Mouse (Mus musculus) Patski (cell line): ENCODE data around the gene Ubac2. TPM values are rescaled to one million over a fixed set of nuclear protein-coding genes. Genes with fewer than 3 reads are reported as not detected.

Source experiments
- ATAC-seq: fragments of 100-300 bp; one replicate; pipeline ENCODE4 v1.8.0; 2021
- CTCF ChIA-PET: fragments of 350-600 bp; sonication (Branson Sonifier 250); formaldehyde crosslinking; loops from one replicate; lab custom pipeline; 2022; ENCODE audit warnings: inconsistent platforms; lab: Charles Lee
- POLR2A ChIA-PET: fragments of 350-600 bp; sonication (Branson Sonifier 250); formaldehyde crosslinking; loops from one replicate; lab custom pipeline; 2022; ENCODE audit warnings: antibody characterized with exemption, inconsistent platforms; lab: Charles Lee
- DNase-seq: peaks from one replicate; pipeline ENCODE4 v3.0.0-alpha.2; 2011; ENCODE audit warnings: low read depth, low spot score
- H3K27me3 ChIP-seq: fragments of 371-371 bp; one replicate; pipeline ENCODE4 v1.5.1; 2021
- CTCF ChIP-seq: fragments of 100-300 bp; IDR thresholded peaks from one replicate; pipeline ENCODE4 v1.5.1; 2021
- in situ Hi-C: fragments of 300-500 bp; cut with MboI; formaldehyde crosslinking; loops from 3 replicates; pipeline ENCODE4 v1.11.1; 2018; ENCODE audit warnings: low pct_unique_long_range_greater_than_20kb, mixed read lengths
- polyA plus RNA-seq: library from polyadenylated mRNA; unstranded; gene quantifications from one replicate; pipeline ENCODE4 v1.2.3, GENCODE M21; 2021

Ubac2 gene
- polyA plus RNA-seq, 1 experiment from 2014 or later: 46.7 TPM

DNA sequence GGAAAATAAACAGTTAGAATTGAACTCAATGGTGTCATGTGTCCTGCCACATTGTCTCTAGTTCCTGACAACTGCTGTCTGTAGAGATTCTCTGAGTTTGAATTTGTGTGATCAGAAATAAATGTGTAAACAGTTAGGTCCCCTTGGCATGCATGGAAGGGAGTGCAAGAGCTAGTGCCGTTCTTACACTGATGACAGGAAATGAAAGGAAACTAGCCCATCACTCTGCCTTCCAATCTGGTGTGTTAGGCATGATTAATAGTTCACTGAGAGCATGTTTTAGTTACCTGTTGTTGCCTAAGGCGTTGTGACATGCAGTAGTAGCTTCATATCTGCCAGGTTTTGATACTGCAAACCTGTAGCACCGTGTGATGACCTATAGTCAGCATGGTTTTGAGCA lies 69.5 kb downstream of the Ubac2 start:
- CTCF ChIA-PET: no interaction called here
- no peaks in the 10 kb centered on the region for H3K27me3 ChIP-seq
- no peak for DNase-seq
- ATAC-seq: no peak
- POLR2A ChIA-PET: no interaction called here
- no peak for TF ChIP-seq CTCF
- in situ Hi-C loops: no loop called here

DNA sequence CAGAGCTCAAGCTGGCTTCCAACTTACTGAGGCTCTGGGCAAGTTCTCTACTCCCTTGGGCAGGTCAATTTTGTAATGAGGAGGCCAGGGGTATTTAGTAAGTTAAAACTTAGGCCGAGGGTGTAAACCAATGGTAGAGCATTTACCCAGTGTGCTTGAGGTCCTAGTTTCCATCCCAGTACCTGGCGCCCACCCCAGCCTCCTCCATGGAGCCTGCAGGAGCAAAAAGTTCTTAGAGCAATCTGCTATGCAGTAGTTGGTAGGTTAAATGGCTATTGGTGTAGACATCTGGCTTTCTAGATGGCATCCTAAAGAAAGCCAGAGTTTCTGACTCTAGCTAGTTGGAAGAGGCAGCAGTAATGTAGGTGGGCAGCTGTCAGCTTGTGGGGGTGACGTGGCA lies 71.0 kb downstream of the Ubac2 start:
- ATAC-seq: no peak
- ChIA-PET POLR2A (no interaction called here), CTCF (interaction anchor here (1.1 kb wide), 1 partner anchor 33 kb away, joined by 3 read pairs; no protein-coding TSS in a partner anchor)
- in situ Hi-C loops: no loop called here
- no peak for TF ChIP-seq CTCF
- H3K27me3 ChIP-seq: no peaks in the 10 kb centered on the region
- no peak for DNase-seq

DNA sequence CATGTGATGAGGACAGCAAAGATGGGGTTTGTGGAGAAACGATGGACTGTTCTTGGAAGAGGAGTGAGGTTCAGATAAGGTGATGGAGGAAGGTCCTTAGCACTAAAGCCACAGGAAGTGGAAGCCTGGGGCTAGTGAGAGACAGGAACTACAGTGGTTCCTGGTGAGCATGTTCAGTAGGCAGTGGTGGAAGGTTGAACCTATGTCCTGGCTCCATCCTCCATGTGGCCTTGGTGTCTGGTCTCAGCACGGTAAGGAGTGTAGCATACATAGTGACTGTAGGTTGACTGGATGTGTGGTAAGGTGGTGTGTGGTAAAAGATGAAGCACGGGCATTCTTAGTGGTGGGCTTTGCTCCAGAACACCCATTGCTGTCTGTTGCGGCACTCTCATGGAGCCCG lies 71.5 kb downstream of the Ubac2 start:
- no peaks in the 10 kb centered on the region for H3K27me3 ChIP-seq
- TF ChIP-seq CTCF: no peak
- ATAC-seq (no peak), DNase-seq (no peak)
- in situ Hi-C loops: no loop called here
- CTCF ChIA-PET: interaction anchor here (1.1 kb wide), 1 partner anchor 33 kb away, joined by 3 read pairs; no protein-coding TSS in a partner anchor
- POLR2A ChIA-PET: no interaction called here

DNA sequence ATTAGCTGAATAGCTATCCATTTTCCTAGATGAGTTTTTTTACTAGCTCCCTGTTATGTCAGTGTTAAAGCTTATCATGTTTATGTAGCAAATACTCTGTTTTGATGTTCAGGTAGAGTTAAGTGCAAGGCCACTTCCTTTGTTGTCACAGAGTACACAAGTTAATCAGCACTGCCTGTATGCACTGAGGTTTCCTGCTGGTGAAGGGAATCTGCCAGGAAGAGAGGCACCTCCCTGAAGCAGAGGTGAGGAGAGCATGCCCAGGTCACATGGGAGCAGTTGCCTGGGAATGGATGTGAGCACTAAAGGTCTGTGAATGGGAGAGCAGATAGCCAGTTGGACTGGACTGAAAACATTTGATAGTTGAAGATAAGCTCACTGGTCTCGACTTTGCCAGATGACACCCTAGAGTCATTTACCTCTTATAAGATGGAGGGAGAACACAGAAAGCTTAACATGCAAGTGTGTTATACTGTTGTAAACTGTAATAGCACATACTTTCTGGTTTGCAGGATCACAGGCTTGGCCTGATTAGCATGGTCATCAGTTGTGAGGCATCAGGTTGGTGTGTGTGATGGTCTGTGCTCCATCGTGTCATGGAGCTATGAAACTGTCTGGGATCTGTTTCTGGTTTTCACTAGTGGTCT lies 73.1 kb downstream of the Ubac2 start:
- ATAC-seq: no peak
- no peaks in the 10 kb centered on the region for H3K27me3 ChIP-seq
- no peak for DNase-seq
- CTCF ChIA-PET: interaction anchor here (1.0 to 2.1 kb wide), 5 partner anchors 9 to 109 kb away, joined by 3 to 9 read pairs (median 4); no protein-coding TSS in a partner anchor
- in situ Hi-C loops: no loop called here
- POLR2A ChIA-PET: interaction anchor here (0.5 to 0.6 kb wide), 2 partner anchors 151 to 547 kb away, joined by 3 to 5 read pairs; no protein-coding TSS in a partner anchor
- TF ChIP-seq CTCF: no peak

DNA sequence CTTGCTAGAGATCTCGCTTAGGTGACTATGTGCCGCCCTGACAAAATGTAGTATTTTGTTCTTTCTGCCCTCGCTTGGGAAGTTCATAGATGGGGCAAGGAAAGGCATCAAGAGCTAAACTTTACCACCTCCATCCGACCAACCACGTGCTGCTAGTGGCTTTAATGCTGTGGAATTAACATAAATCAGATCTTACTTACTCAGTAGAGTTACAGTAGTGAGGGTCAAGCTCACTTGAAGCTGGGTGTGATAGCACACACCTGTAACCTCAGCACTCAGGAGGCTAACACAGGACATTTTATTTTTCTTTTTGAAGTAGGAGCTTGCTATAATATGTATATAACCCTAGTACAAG lies 73.6 kb downstream of the Ubac2 start:
- H3K27me3 ChIP-seq: no peaks in the 10 kb centered on the region
- in situ Hi-C loops: no loop called here
- DNase-seq (no peak), ATAC-seq (no peak)
- CTCF ChIA-PET: interaction anchor here (1.0 to 2.1 kb wide), 6 partner anchors 9 to 109 kb away, joined by 3 to 9 read pairs (median 4); no protein-coding TSS in a partner anchor
- POLR2A ChIA-PET: interaction anchor here (0.5 kb wide), 1 partner anchor 546 kb away, joined by 5 read pairs; no protein-coding TSS in a partner anchor
- no peak for TF ChIP-seq CTCF

DNA sequence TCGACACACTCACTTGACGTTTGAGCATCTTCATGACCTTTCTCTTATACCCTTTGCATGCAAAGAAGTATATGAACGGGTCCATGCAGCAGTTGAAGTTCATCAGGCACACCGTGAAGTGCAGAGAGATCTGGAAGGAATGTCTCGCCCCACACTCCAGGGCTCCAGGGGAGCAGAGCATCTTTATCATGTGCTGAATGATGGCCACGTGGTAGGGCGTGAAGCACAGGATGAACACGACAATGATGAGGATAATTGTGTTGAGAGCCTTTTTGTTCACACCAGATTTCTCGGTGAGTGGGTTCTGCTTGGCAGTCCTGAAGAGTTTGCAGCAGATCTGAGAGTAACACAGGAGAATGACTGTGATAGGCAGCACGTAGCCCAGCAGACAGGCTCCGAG lies 75.7 kb downstream of the Ubac2 start:
- in situ Hi-C loops: no loop called here
- ChIA-PET POLR2A (no interaction called here), CTCF (no interaction called here)
- TF ChIP-seq CTCF: no peak
- DNase-seq (no peak), ATAC-seq (no peak)
- H3K27me3 ChIP-seq: no peaks in the 10 kb centered on the region

DNA sequence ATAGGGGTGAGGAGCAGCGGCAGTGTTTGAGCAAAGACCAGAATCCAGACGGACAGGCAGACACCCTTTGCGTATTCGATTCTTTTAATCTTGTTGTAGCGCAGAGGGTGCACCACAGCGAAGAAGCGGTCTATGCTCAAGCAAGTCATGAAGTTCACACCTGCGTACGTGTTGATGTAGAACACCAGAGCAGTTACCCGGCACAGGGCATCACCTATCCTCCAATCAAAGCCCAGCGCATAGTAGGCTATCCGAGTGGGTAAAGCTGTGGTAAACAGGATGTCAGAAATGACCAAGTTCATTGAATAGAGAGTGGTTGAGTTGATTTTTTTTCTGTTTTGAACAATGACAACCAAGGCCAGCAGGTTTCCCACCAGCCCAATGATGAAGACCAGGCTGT lies 76.2 kb downstream of the Ubac2 start:
- DNase-seq (no peak), ATAC-seq (no peak)
- CTCF ChIA-PET: no interaction called here
- TF ChIP-seq CTCF: no peak
- in situ Hi-C loops: no loop called here
- no peaks in the 10 kb centered on the region for H3K27me3 ChIP-seq
- POLR2A ChIA-PET: no interaction called here

DNA sequence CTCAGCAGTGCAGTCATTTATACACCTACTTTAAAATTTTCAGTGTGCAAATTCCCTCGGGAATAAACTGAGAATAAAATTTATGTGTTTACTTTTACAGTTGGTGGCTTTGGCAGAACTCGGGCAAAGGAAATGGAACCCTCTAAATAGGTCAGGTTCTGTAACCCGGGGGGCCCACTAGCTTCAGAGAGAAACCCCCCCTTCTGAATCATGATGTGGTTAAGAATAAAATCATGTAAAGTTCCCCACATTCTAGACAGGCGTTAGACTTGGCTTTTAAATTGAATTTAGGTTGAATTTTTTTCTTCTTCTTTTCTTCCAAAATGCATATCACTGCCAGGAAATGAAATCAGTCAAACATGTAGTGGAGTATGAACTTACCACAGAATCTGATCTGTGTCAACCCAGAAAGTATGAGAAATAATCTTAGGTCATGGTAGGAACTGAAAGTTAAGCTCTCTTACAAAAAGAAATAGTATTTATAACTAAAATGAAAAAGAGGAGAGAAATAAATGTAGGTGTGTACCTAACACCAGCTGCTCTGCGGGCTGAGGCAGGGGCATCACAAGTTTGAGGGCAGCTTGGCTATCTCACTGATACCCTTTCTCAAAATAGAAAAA lies 76.9 kb downstream of the Ubac2 start:
- H3K27me3 ChIP-seq: no peaks in the 10 kb centered on the region
- ChIA-PET CTCF (interaction anchor here (1.0 kb wide), 1 partner anchor 106 kb away, joined by 3 read pairs; no protein-coding TSS in a partner anchor), POLR2A (no interaction called here)
- peak; percentile 10 for DNase-seq
- TF ChIP-seq CTCF: no peak
- ATAC-seq: no peak
- in situ Hi-C loops: no loop called here

DNA sequence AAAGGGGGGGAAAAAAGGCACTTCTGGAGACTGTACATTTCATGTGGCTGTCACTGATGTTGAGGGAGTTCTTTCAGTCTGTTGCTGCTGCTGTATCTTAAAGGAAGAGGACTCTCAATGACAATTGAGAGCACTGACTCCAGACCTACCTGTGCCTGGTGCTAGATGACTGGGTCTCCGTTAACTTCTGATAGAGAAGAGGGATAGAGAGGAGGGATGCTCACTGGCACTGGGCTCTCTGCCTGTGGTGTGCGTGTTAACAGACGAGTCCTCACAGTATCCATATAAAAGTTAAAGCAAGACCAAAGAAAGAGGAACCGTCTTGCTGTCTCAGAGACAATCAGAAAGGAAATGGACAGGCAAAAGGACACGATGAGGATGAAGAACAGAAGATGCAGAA lies 77.9 kb downstream of the Ubac2 start:
- no peaks in the 10 kb centered on the region for H3K27me3 ChIP-seq
- in situ Hi-C loops: no loop called here
- DNase-seq (no peak), ATAC-seq (no peak)
- ChIA-PET POLR2A (no interaction called here), CTCF (no interaction called here)
- no peak for TF ChIP-seq CTCF

DNA sequence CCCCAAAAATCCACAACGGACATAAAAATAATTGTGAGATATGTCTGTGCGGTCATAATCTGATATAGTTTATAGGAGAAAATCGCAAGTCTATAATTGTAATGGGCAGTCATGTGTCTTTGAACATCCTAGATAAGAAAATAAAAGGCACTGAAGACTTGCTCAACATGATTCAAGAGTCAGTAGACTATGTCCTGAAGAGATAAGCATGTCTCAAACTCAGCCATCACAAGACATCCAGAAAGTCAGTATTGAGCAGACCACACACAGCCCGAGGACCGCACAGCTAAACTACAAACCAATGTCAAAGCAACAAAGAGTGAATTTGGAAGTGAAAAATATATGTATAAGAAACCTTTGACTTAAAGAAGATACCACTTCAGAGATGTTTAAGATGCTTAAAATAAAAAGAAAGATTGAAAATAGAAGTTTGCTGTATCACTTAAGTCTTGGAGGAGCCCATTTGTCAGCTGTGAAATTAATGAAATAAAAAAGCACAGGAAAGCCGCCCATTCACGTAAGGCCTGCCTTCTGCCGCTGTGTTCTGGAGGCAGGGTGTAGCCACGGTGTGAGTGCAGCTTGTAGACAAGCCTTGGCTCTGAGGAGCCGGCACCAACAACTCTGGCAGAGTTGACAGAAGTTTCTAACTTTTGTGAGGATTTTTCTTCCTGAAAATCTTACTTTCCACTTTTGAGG lies 78.9 kb downstream of the Ubac2 start:
- in situ Hi-C loops: no loop called here
- H3K27me3 ChIP-seq: no peaks in the 10 kb centered on the region
- ATAC-seq (no peak), DNase-seq (no peak)
- CTCF ChIA-PET: no interaction called here
- no peak for TF ChIP-seq CTCF
- POLR2A ChIA-PET: interaction anchor here (1.4 kb wide), 1 partner anchor 10 kb away, joined by 5 read pairs; no protein-coding TSS in a partner anchor
